Mouse (Mus musculus): ENCODE data around the gene Vmn1r223.
"Not testable (repeated sequence)": the region's sequence is repeated elsewhere in the genome, so short reads cannot be mapped to it uniquely, and the experiment has no call there.

Gene Vmn1r223

GRCm38 (mm10) chr13:23246834-23247233 is at the start of gene Vmn1r223:
Gene Vmn1r223 (plus strand): TSS chr13:23247134.
- DNase-seq (ENCODE audit: low spot score in 2 of 2): not testable (repeated sequence)

GRCm38 (mm10) chr13:23203885-23204284 is 43.0 kb upstream of the Vmn1r223 start:
- not testable (repeated sequence) for DNase-seq (ENCODE audit: low spot score in 2 of 2)

GRCm38 (mm10) chr13:23213827-23214226 is 33.1 kb upstream of the Vmn1r223 start, which contains the start of gene Vmn1r221:
Gene Vmn1r221 (plus strand): TSS chr13:23214127.
- not testable (repeated sequence) for DNase-seq (ENCODE audit: low spot score in 2 of 2)

GRCm38 (mm10) chr13:23235847-23236246 is 11.1 kb upstream of the Vmn1r223 start, which contains the start of gene Vmn1r222:
Gene Vmn1r222 (minus strand): TSS chr13:23235947.
- not testable (repeated sequence) for DNase-seq (ENCODE audit: low spot score in 2 of 2)

- DNase-seq (ENCODE audit: low spot score in 2 of 2): no peak
These were observed 11.7 kb downstream of the Vmn1r223 start for GRCm38 (mm10) chr13:23258546-23259048.

- DNase-seq (ENCODE audit: low spot score in 2 of 2): not testable (repeated sequence)
These were observed 21.7 kb downstream of the Vmn1r223 start for GRCm38 (mm10) chr13:23268606-23269005.

- DNase-seq (ENCODE audit: low spot score in 2 of 2): not testable (repeated sequence)
These were observed 22.2 kb downstream of the Vmn1r223 start for GRCm38 (mm10) chr13:23269127-23269526.

- no peak for DNase-seq (ENCODE audit: low spot score in 2 of 2)
These were observed 22.7 kb downstream of the Vmn1r223 start for GRCm38 (mm10) chr13:23269681-23270080.

GRCm38 (mm10) chr13:23270321-23271101 is 23.6 kb downstream of the Vmn1r223 start:
- no peak for DNase-seq (ENCODE audit: low spot score in 2 of 2)

- DNase-seq (ENCODE audit: low spot score in 2 of 2): no peak
These were observed 32.6 kb downstream of the Vmn1r223 start for GRCm38 (mm10) chr13:23279576-23279975.

GRCm38 (mm10) chr13:23279992-23280391 is 33.1 kb downstream of the Vmn1r223 start:
- DNase-seq (ENCODE audit: low spot score in 2 of 2): no peak

GRCm38 (mm10) chr13:23285191-23285920 is 38.4 kb downstream of the Vmn1r223 start:
- DNase-seq (ENCODE audit: low spot score in 2 of 2): no peak

- DNase-seq (ENCODE audit: low spot score in 2 of 2): no peak
These were observed 39.2 kb downstream of the Vmn1r223 start for GRCm38 (mm10) chr13:23285921-23286720.

GRCm38 (mm10) chr13:23286721-23287362 is 39.9 kb downstream of the Vmn1r223 start:
- DNase-seq (ENCODE audit: low spot score in 2 of 2): no peak

- DNase-seq (ENCODE audit: low spot score in 2 of 2): no peak
These were observed 50.8 kb downstream of the Vmn1r223 start for GRCm38 (mm10) chr13:23297737-23298136.

GRCm38 (mm10) chr13:23298445-23299232 is 51.7 kb downstream of the Vmn1r223 start:
- no peak for DNase-seq (ENCODE audit: low spot score in 2 of 2)

GRCm38 (mm10) chr13:23299276-23299998 is 52.5 kb downstream of the Vmn1r223 start:
- DNase-seq (ENCODE audit: low spot score in 2 of 2): no peak

GRCm38 (mm10) chr13:23299999-23300341 is 53.0 kb downstream of the Vmn1r223 start:
- no peak for DNase-seq (ENCODE audit: low spot score in 2 of 2)
